Mouse (Mus musculus) layer of hippocampus, postnatal 14 days (tissue): ENCODE results near the gene Bak1. TPM values are rescaled to one million over a fixed set of nuclear protein-coding genes. Genes with fewer than 3 reads are reported as not detected.

Source experiments
- DNase-seq, 2 experiments: peaks; one replicate each; pipeline ENCODE4 v3.0.0; 2021 to 2022; ENCODE audit warnings: low spot score in 2 of 2, mixed read lengths in 1 of 2
- total RNA-seq, 2 experiments: library from RNA; stranded (reverse); gene quantifications; 2 replicates each; pipeline ENCODE4 v1.2.3; 2021

The Bak1 gene
- total RNA-seq, 2 experiments from 2014 or later: 23.8 to 25.0 TPM

DNA sequence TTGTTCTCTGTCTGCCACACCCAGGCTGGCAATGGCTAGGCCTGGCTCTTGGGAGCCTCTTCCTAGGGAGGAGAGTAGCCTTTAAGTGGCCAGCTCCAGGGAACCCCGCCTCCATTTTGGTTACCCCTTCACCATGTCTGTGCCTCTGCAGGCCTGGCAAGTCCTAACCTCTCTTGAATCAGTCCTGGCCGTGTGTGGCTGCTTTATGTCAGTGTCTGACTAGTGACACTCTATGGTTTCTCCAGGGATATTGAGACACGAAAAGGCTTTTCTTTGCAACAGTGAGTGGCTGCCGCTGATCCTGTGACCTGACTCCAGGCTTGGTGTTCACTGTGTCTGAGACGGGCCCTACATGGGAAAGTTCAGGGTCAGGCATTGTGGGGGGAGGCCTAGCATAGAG, 22.0 kb upstream of the Bak1 start:
- DNase-seq: no peak

DNA sequence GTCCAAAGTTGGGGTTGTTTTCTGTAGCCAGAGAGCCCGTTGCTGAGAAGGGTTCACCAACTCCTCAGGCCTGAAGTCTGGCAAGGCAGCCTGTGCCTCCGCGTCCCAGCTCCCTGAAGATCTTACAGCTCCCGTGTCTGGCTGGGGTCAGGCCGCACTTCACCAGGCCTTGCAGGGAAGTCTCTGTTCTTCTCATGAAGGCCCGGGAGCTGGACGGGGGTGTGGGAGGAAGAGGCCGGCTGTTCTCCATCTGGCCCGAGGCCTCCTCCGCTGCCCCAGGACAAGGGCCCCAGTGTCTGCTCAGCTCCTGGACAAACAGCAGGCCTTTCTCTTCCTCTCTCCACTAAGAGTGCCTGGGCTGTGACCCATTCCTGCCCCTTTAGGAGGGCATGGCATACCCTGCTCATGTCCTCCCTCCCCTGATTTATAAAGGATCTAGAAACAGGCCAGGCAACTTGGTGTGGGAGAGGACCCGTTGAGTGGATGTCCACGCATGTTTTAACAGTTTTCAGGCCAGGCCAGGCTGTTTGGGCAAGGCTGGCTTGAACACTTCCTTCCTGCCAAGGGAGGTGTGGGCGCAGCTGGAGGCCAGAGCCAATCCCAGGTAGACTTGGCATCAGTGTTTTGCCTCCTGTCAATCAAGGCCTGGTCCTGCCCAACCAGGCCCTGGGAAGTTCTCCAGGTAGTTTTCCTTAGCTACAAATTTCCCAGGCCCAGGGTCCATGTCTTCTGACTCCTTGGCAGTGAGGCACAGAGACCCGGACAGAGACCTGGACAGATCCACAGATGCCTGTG, 19.8 kb upstream of the Bak1 start:
- peak in 1 of 2 experiments; percentile 33 for DNase-seq

DNA sequence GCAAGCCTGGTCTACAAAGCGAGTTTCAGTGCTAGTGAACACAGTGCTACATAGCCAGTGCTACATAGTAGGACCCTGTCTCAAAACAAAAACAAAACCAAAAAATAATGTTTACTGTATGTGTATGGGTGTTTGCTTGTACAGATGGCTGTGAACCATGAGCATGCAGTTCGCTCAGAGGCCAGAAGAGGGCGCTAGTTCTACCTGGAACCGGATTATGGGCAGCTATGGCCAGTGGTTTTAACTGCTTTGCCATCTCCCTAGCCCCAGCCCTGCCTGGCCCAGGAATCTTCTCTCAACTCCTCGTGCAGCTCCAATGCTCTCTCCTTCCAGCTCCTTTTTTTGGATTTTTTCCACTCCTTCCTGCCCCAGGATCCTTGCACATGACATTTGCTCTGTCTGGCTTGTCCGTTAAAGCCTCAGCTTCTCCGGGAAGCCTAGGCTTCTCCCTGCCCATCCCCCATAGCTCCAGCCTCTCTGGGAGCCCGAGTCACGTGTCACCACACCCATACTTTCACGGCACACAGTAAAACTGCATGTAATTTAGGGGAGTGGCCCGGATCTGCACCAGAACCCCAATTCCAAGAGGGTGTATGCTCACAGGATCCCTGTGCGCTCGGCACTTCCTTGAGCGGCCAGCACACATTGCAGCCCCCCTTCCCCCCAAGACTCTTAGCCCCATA, 19.1 kb upstream of the Bak1 start:
- DNase-seq: no peak

DNA sequence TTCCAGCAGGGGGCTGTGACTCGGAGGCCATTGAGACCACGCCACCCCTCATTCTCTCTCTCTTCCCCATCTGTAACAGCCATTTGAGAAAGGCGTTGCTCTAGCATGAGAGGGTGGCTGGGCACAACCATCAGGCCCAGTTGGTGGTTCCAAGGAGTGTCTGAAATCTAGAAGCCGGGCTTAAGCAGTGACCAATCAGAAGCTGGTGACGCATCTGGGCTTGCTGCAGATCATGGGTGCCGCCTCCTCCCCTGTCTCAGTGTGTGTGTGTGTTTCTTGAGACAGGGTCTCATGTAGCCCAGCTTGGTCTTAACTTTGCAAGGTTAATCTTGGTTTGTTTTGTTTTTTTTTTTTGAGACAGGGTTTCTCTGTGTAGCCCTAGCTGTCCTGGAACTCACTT, 16.4 kb upstream of the Bak1 start:
- no peak for DNase-seq

DNA sequence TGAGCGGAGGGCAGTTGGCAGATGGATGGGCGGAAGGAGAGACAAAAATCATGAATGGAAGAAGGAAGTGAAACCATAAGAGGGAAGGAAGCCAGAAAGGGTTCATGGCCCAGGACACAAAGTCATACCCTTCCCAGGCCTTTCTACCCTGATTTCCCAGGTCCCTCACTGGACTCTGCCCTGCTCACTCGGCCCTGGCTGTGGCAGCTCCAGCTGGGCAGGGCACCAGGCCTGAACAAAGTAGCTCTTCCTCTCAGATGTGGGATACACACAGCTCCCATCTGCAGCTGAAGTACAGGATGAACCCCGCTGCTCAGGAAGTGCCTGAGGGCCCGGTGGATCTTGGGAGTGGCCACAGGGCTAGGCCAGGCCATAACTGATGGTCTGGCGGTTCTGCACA, 14.0 kb upstream of the Bak1 start:
- DNase-seq: no peak

DNA sequence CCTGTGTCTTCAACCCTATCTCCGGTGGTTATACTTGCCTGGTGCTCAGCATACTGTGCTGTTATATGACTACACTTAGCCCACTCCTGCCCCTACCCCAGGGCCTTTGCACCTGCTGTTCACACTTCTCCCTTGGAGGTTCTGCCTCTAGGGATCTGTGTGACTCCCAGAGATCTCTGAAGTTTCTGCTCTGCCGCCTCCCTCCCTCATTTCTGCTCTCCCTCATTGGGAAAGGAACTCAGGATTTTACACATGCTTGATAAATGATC, 12.9 kb upstream of the Bak1 start:
- no peak for DNase-seq

DNA sequence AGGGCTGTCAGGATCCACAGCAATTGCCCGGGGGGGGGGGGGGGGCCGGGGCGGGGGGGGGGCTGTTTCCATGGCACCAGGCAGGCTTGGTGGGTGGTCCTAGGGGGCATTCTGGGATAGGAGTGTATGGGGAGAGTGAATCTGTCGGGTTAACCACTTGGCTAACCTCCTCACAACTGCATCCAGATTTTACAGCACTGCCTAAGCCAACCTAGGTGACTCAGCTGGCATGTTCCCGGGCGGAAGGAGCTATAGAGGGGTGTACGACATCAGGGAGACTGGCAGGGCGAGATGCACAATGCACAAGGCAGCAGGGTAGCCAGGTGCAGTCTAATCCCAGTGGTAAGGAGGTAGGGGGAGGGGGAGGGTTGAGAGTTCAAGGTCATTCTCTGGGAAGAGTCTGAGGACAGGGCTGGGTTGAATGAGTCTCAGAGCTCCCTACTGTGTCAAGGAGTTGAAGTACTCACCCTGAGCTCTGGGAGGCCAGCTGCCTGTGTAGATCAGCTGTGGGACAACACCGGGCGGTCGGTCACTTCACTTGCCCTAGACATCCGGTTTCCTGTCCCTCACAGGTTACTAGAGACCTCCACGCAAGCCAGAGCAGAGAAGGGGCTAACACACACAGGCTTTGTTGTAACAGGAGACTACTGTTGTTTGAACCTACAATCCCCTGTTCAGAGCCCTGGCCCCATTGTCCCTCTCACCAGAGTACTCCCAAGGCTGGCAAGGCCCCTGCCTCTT, 12.4 kb upstream of the Bak1 start:
- DNase-seq: no peak

DNA sequence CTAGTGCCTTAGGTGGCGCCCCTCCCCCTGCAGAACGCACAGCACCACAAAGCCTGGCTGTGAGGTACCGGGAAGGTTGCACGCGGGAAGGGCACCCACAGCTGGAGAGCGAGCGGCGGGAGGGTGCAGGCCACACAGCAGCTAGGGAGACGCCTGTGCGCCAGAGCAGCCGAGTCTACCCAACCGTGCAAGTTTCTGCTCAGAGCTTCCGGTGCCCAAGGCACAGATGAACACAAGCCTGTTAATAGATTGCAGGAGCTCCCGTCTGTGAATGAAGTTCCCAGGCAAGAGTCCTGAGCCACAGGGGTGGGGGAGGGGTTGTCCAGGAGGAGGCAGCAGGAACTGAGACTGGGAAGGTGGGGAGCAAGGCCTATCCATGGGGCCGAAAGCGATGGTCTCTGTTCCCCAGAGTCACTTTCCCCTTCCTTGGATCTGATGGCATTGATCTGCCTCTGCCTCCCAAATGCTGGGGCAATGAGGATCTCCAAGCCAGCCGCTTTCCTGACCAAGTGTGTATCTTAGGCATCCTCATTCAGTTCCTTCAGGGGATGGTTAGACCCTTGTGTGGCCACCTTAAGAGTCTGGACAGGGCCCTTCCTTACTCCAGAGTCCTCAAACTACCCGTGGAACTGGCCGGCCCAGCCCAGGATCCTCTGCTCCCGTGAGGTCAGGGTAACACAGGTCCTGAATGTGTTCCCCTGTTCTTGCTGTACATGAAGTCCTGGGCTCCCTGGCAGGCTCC, 11.7 kb upstream of the Bak1 start:
- DNase-seq: no peak

DNA sequence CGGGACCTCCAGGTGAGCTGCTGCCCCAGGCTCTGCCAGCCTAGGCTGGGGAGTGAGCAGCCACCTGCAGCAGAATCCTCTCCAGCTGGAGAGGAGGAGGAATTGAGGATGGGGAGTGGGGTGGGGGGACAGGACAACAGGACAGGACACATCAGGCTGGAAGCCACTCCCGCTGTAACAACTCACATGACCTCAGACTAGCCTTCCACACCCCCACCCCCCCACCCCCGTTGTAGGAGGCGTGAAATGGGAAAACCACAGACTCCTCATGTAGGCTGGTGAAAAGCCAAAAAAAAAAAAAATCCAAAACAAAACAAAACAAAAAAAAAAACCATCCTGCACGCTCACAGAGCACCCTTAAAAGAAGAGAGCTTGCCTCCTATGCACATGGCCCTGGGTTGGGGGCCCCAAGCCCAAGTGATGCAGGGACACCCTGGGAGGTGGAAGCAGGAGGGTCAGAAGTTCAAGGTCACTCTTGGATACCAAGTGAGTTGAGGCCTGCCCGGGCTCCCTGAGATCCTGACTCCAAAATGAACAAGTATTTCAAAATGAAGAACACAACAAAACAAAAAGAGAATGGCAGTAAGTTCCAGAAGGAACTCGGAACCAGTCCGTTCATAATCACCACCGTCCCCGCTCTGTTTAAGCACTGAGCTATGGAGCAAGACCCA, 10.8 kb upstream of the Bak1 start:
- no peak for DNase-seq

DNA sequence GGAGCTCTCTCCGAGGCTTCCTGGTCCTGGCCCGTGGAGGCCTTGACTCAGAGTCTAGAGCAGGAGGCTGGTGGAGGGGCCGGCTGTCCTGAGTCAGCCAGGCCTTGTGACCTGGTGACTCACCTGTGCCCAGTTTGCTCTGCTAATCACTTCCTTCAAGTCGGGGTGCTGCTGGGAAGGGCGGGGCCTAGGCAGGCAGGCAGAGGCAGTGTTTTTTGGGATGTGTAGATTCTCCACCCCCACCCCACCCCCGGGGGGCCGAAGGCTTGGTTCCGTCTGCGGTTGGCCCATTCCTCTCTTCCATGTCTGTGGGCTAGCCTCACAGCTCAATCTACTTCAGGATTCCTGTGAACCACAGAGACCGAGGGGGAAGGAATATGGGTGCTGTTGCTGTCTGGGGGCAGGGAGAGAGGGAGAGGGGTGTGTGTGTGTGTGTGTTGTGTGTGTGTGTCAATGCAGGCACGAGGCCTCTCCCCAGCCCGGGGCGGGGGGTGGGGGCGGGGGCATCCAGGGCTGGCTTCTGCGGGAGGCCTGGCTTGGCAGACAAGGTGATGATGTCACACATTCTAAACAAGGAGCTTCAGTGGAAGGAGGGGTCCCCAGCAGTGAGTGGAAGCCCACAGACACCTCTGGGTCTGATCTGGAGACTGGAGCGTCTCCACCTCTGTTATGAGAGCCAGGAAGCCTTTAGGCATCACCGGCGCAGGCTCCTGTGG, 9.7 kb upstream of the Bak1 start:
- no peak for DNase-seq

DNA sequence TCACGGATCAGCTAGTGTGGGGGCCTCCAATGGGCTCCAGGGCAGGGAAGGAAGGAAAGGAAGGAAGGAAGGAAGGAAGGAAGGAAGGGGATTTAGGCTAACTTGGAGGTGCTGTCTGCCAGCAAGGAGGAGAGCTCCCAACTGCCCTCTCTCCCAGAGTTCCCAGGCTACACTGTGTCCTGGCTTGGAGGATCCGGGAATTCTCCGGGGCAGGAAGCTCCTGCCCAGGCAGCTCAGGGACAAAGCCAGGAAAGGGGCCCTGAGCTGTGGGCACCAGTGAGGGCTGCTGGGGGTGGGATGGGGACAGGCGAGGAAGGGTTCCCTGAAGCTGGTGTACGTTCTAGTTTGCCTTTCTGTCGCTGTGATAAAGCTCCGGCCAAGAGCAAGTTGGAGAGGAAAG, 7.7 kb upstream of the Bak1 start:
- no peak for DNase-seq

DNA sequence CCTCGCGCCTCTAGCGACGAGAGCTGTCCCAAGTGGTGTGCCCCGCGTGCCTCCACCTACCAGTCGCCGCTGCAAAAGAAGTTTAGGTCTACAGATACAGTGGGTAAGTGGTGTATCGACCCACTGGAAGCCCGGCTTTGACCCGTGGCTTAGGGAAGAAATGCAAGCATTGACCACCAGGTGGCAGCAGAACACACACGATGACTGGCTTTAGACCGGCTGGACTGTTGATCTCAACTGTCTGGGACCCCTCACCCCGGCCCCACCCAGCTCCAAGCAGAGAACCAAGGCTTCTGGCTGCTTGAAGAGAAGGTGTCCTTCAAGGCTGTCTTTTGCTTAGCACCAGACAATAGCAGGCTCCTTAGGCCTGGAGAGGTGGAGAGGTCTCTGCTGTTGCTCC, 4.1 kb upstream of the Bak1 start:
- DNase-seq: peak; percentile 73 to 74

DNA sequence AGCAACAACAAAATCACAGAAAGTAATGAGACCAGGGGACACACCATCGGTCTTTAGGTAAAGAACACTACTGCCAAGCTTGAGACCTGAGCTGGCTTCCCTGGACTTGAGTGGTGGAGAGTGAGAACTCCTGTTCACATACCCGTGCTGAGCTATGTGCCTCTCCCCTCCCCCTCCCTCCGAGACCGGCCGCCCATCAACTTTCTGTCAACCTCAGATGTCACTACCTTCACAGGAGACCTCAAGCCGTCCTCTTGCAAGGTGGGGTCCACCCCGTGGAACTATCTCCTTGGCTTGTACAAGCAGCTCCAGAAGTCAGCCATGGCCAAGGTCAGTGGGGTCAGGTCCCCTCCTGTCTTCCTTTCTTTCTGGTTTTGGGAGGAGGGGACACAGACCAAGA, 3.5 kb upstream of the Bak1 start:
- no peak for DNase-seq

DNA sequence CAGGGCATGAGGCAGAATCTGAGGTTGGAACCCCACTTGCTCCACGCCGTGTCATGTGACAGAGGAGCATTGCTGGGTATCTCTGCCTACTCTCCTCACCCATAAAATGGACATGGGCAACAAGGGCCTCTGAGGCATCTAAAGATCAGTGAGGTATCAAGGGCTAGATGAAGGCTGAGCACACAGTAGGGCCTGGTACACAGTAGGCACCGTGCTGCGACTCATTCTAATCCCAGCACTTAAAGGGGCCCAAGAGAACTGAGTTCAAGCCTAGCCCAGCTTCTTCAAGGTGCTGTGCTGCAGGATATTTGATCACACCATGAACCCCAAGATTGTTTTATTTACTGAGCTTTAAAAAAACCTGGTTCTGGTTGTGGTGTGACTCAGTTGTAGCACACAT, 2.1 kb upstream of the Bak1 start:
- no peak for DNase-seq

DNA sequence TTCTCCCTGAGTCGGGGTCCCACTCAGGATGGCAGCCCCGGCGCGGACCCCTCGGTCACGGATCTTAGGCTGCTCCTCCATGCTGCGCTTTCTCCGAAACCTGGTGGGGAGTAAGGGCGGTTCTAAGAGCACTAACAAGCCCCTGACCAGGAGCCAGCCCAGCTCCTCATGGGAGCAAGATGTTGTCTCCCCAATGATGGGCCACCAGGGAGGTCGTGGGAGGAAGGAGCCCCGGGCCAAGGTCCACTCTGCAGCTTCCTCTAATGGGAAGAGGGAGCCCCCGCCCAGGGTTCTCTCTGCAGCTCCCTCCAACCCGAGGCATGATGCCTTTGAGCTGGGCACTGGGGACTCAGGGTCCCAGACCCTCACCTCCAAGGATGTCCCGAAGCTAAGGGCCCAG, 622 bp upstream of the Bak1 start:
- DNase-seq: no peak

DNA sequence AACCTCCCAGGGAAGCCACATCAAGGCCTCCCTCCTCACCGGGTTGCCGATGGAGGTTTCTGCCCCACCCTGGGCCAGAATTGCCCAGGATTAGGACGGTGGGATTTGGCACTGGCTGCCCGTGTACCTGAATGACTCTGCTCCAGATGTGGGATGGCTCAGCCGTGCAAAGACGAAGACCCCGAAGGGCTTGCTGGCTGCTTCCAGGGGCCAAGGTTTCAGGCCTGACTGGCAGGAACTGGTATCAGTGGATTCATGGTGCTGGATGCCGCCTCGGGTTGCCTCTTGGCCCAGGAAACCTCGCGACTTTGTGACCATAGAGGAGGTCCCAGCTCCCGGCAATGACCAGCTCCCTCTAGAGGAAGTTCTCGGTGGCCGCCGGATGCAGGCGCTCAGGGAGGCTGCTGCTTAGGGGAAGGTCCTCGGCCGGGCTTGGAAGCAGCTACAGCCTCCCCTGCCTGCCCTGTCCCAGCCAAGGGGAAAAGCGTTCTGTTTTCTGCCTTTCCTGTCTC, 469 bp downstream of the Bak1 start:
- peak; percentile 90 to 91 for DNase-seq

DNA sequence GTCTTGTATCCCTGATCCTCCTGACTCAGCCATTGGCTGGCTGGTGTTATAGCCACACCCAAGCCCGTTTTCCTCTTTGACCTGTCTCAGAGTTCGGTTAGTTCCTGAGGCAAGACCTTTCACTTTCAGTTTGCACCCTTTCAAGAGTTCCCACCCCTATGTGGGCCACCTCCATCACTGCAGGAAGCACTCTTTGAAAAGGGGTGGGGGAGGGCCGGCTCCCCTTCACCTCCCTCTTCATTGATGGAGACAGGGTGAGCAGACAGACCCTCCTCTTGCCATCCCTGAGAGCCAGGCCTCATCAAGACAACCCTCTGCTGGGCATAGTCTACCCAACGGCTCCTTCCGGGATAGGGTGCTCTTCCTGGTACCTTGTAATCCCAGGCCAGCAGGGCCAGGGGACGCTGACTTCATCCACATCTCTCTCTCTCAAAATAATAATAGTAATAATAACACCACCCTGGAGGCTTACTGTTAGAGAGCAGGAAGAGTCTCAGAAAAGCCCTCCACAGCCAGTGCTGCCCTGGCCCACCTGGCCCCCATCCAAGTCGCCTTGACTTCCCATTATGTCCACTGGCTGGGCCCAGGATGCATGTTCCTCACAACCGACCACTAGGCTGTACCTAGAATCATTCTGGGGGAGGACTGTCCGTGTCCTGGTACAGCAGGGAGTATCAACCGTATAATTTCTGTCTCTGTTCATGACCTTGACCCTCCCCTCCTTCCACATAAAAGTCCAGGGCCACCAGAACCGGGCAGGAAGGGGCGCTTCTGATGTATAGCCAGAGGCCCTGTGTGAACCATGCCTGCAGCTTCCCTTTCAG, 1.1 kb downstream of the Bak1 start:
- DNase-seq: no peak

DNA sequence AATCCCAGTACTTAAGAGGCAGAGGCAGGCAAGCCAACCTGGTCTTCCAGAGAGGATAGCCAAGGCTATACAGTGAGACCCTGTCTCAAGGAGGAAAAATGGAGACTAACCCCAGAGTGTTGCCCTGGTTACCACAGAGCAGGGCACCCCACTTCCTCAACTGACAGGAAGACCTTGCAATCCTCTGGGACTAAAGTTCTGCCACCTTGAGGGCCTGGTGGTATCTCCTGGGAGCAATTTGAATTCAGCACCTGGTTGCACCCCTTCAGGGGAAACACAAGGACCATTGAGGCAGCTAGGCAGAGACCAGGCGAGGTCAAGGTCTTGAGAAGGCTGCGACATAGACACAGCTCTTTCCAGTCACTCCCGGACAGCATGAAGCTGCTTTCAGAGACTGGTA, 2.9 kb downstream of the Bak1 start:
- no peak for DNase-seq

DNA sequence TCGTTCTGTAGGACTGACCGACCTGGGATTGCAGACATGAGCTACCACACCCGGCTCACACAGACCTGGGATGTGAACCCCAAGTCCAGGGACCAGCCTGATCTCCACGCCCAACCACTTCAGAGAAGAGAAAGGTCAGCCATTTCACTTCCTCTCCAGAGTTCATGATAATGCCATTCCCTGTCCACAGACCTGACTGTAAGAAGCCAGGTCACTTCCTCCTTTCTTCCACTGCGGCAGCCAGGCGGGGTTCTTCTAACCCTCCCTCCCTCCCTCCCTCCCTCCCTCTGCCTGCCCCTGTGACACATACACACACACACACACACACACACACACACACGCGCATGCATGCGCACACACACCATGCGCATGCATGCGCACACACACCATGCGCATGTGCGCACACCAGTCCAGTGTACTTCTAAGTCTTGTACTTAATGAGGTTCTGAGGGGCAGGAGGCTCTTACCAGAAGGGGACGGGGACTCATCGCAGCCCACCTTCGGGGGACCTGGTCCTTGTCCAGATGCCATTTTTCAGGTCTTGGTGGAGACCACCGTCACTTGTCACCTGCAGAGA, 3.4 kb downstream of the Bak1 start:
- no peak for DNase-seq
